Mouse (Mus musculus) macrophage (primary cell): ENCODE data around the gene Rfx3. TPM values are rescaled to one million over a fixed set of nuclear protein-coding genes. Genes with fewer than 3 reads are reported as not detected.

Source experiments
- H3K27ac ChIP-seq: fragments of 350-480 bp; formaldehyde crosslinking; 2 replicates; pipeline ENCODE4 v1.9.0; 2021
- H3K36me3 ChIP-seq: fragments of 350-480 bp; formaldehyde crosslinking; 2 replicates; pipeline ENCODE4 v1.9.0; 2021; ENCODE audit errors: inconsistent target
- H3K4me3 ChIP-seq: fragments of 350-480 bp; formaldehyde crosslinking; 2 replicates; pipeline ENCODE4 v1.9.0; 2021; ENCODE audit errors: inconsistent target
- H3K79me2 ChIP-seq: fragments of 350-480 bp; formaldehyde crosslinking; 2 replicates; pipeline ENCODE4 v1.9.0; 2021; ENCODE audit errors: inconsistent target
- WGBS: methylation state at CpG from one replicate; pipeline ENCODE4 v1.1.7; 2026; ENCODE audit warnings: inconsistent platforms; ENCODE audit not compliant: missing documents; 5-methylcytosine and 5-hydroxymethylcytosine counted together
- polyA plus RNA-seq: library from polyadenylated mRNA; stranded (reverse); fragments of 250-400 nt; gene quantifications from 3 replicates; pipeline ENCODE4 v1.2.4, GENCODE M21; 2018; ENCODE audit warnings: inconsistent platforms

Gene Rfx3
- polyA plus RNA-seq, 1 experiment from 2014 or later: 0.30 TPM

DNA sequence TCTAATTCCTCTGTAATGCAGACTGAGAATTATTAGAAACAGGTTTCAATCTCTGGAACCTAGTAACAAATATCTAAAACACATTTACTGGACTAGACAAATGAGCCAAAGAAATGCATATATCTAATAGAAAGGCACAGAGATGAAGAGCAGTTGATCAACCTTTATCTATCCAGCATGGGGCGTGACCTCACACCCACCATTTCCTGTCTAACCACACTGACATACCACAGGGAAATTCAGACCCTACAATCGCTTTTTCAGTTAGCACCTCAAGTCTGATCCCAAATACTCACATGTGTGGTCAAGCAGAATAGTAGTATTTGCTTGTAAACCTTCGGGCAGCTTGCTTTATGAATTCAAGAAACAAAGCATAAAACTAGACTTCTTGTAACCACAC lies 43.4 kb downstream of the Rfx3 start:
- no peaks in the 10 kb centered on the region for H3K79me2 ChIP-seq
- WGBS: 46% methylated on average over 3 of the region's 3 CpGs

DNA sequence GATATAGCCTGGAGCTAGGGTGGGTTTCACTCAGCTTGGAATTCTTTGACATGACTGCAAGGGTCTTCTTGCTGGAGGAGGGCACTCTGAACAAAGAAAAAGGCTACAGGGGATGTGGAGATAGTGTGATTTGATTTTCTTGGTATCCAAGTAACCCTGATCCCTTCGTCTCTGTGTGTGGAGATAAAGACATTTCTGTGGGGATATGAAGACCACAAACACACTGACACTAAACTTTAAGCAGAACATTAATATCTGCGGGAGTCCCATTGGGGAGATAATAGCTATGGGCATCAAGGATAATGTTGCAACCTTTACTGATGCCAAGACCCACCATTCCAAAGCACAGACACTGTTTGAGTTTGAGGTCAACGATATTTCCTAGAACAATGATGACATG lies 49.7 kb downstream of the Rfx3 start:
- Histone ChIP-seq H3K4me3 (no peak overlapping the region), H3K79me2 (no peaks in the 10 kb centered on the region), H3K27ac (no peak overlapping the region), H3K36me3 (no peaks in the 10 kb centered on the region)
- 90% methylated on average over 3 of the region's 3 CpGs for WGBS

More for the DNA sequence above, 43.4 kb downstream of the Rfx3 start:
- Histone ChIP-seq H3K4me3 (no peak overlapping the region), H3K36me3 (no peaks in the 10 kb centered on the region), H3K27ac (no peak overlapping the region)

DNA sequence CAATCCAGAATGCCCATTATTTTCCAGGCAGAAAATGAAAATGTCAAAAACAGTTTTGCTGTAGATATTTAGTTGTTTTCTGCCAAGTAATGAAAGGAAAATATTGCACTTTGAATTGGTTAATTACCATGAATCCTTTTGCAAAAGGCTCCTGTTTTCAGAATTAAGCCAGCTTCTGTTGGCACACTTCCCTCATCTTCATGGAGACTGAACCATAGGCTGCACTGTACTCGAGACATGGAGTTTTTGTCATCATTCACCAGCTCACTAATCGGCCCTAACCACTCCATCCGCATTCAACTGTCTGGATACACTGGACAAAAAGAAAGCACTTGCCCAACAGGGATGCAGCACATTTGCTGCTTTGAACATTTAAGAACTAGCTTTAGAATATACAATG lies 75.5 kb downstream of the Rfx3 start:
- Histone ChIP-seq H3K79me2 (no peaks in the 10 kb centered on the region), H3K36me3 (no peaks in the 10 kb centered on the region), H3K27ac (no peak overlapping the region), H3K4me3 (no peak overlapping the region)
- 82% methylated on average over 3 of the region's 3 CpGs for WGBS

DNA sequence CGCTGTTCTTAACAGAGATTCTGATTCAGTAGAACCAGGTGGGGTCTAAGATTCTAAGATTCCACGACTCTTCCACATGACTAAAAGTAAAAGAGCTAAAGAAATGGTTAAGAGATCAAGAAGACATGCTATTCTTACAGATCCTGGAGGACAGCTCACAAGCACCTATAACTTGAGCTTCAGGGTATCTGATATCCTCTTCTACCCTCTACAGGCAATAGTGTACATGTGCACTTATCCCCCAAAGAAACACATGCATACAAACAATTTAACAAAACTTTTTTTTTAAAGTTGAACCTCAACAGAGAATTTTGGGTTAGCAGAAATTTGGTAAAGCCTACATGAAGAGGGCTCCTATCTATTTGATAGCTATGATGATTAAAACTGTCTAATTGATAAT lies 79.8 kb downstream of the Rfx3 start:
- WGBS: 93% methylated on average over 2 of the region's 2 CpGs
- no peaks in the 10 kb centered on the region for H3K36me3 ChIP-seq
- H3K4me3 ChIP-seq: no peak overlapping the region
- H3K79me2 ChIP-seq: no peaks in the 10 kb centered on the region
- H3K27ac ChIP-seq: no peak overlapping the region

DNA sequence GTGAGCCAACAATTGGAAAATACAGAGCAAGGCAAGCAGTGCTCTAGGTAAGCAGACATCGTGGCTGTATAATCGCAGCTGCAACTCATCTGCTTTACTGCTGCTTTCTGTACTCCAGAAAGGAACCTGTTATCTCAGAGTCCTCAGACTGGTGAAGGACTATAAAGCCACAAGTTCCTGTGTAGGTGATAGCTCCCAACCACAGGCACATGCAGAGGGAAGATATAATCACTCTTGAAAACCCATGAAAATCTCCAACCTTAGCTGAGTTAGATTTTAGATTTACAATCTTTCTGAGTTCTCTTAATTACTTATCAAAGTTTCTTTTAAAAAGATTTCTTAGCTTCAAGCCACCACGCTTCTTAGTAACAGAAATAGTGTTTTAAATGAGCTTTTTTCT lies 84.6 kb downstream of the Rfx3 start:
- WGBS: 21% methylated on average over 3 of the region's 3 CpGs
- H3K36me3 ChIP-seq: no peaks in the 10 kb centered on the region

DNA sequence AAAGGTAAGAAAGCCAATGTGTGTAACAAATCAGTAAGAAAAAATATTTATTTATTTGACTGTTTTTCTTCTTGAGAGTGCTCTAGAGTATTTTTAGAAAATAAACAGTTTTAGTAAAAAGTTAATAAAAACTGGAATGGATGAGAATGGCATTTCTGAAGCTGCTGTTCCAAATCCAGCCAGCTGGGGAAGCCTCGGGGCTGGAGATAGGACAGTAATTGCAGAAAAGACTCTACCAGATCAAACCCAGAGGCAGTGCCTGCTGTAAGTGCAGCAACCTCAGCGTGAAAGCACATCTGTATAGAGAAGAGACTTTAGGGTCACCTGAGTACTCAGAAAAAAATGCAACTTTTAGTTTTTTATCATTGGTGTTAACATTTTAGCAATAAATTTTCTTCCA lies 91.9 kb downstream of the Rfx3 start:
- WGBS: 72% methylated on average over 2 of the region's 2 CpGs
- H3K27ac ChIP-seq: no peak overlapping the region
- no peaks in the 10 kb centered on the region for H3K36me3 ChIP-seq
- no peaks in the 10 kb centered on the region for H3K79me2 ChIP-seq
- no peak overlapping the region for H3K4me3 ChIP-seq

More for the DNA sequence above, 84.6 kb downstream of the Rfx3 start:
- no peaks in the 10 kb centered on the region for H3K79me2 ChIP-seq
- H3K4me3 ChIP-seq: no peak overlapping the region
- no peak overlapping the region for H3K27ac ChIP-seq

DNA sequence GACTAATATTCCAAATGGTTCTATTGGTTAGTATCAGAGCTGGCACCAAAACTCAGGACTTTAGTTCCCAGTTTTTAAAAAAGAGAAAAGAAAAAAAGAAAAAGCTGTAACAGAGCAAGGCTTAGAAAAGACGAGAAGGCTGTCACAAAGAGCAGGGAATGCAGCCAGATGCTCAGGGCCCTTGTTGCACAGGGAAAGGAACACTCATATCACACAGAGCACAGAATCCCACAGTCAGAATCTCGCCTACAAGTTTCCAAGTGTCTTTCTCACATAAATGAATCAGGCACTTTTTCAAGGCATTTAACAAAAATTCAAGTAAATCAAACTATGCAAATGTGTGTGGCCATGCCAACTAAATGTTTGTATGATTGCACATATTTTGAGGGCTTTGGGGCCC lies 94.5 kb downstream of the Rfx3 start:
- no peak overlapping the region for H3K27ac ChIP-seq
- 85% methylated on average over 2 of the region's 2 CpGs for WGBS
- H3K4me3 ChIP-seq: no peak overlapping the region
- H3K79me2 ChIP-seq: no peaks in the 10 kb centered on the region
- no peaks in the 10 kb centered on the region for H3K36me3 ChIP-seq

DNA sequence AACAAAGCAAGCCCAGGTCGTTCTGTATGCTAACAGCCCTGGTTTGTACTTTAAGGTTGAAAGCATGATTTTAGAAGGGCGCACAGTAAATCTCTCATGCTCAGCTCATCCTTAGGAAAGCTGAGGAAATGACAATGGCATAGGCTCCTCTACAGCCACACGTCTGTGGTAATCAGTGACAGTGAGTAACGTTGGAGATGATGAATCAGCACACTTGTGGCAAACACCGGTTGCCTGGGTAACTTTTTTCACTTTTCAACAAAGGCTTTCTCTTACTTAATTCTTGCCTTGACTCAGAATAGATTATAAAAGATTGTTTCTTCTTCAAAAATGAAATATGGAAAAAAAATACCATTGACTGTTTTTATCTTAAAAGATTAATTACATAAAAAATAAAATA lies 104.0 kb downstream of the Rfx3 start:
- no peak overlapping the region for H3K4me3 ChIP-seq
- H3K27ac ChIP-seq: no peak overlapping the region
- H3K36me3 ChIP-seq: no peaks in the 10 kb centered on the region
- 13% methylated on average over 5 of the region's 5 CpGs for WGBS
- no peaks in the 10 kb centered on the region for H3K79me2 ChIP-seq

DNA sequence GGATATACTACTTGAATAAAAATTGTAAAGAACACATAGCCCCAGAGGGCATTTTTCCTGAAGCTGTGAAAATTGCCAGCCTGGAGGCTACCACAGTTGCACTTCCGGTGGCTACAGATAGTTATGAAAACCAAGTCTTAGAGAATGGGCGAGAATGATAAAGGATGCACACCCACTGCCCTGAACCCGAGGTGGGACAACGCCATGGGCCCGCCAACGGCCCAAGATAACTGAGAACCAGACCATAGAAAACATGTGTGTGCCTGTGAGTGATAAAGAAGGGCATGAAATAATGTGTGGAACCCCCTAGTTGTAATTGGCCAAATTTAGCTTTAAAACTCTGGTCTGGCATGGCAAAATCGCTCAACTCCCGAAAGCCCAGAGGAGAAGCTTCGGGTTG lies 105.0 kb downstream of the Rfx3 start:
- H3K27ac ChIP-seq: no peak overlapping the region
- no peak overlapping the region for H3K4me3 ChIP-seq
- no peaks in the 10 kb centered on the region for H3K79me2 ChIP-seq
- WGBS: 95% methylated on average over 9 of the region's 9 CpGs
- H3K36me3 ChIP-seq: no peaks in the 10 kb centered on the region

DNA sequence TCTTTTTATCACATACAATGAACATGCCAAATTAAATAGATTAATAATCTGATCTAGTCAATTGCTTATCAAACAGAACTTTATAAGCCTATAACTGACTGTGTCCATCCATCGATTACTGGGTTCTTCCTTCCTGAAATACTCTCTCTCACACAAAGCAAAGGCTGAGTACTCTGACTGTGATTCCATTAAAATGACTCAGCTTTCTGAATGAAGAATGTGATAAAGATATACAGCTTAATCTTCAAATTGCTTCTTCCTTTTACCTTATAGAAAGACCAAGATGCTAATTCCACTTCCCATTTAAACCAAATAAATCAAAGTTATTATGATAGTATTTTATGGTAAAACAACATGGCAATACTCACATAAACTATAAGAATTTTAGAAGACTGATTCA lies 105.8 kb downstream of the Rfx3 start:
- no peak overlapping the region for H3K4me3 ChIP-seq
- WGBS: 70% methylated on average over 1 of the region's 1 CpGs
- H3K27ac ChIP-seq: no peak overlapping the region
- H3K36me3 ChIP-seq: no peaks in the 10 kb centered on the region
- no peaks in the 10 kb centered on the region for H3K79me2 ChIP-seq

DNA sequence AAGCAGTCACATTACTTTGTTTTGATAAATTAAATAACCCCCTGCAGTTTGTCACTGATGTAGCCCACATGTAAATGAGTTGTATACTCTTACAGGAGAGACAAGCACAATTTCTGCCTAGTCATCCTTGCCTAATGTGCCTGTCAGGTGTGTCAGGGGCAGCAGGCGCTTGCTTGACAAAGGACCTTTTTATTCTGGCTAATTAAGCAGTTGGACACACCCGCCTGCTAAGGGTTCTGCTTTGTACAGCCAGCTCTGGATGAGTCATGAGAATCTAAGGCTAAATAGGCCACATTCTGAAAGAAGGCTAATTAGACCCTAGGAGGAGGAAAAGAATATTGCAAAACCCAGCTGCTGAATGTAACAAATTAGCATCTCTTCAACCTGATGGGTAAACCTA lies 106.3 kb downstream of the Rfx3 start:
- Histone ChIP-seq H3K4me3 (no peak overlapping the region), H3K79me2 (no peaks in the 10 kb centered on the region), H3K36me3 (no peaks in the 10 kb centered on the region), H3K27ac (no peak overlapping the region)
- 59% methylated on average over 2 of the region's 2 CpGs for WGBS

DNA sequence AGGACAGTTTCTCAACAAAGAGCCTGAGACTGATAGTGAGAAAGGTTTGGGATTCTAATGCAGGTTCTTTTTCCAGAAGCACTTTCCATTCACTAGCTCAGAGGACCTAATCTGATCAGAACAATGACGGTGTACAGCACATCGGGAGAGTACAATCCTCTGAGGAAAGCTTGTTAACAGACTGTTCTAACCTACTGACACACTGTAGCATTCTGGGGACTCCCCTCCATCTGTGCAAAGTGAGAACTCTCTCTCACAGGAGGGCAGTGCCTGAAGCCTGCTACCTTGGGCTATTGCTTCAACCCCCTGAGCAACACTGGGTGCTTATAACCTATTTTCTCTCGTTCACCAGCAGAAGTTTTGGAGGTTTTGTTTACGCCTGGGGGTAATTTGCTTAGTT lies 106.8 kb downstream of the Rfx3 start:
- H3K36me3 ChIP-seq: no peaks in the 10 kb centered on the region
- 97% methylated on average over 4 of the region's 4 CpGs for WGBS
- no peak overlapping the region for H3K4me3 ChIP-seq
- H3K79me2 ChIP-seq: no peaks in the 10 kb centered on the region
- no peak overlapping the region for H3K27ac ChIP-seq

DNA sequence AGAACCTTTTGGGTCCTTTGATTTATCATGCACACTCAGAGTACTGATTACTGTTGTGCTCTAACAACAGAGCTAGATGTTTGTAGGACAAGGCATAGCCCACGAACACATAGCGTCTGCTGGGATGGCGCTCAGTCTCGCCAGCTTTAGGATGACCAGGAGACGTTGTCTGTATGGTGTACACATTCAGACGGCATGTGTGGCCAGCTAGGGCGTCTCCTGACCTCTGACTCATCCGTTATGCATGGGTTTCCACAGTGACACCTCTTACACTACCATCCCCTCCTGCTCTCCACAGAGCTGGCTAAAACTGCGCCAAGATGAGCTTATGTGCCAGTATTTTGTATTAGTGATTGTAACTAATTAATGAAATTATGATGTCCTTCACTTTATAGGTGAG lies 108.4 kb downstream of the Rfx3 start:
- WGBS: 92% methylated on average over 9 of the region's 9 CpGs
- Histone ChIP-seq H3K4me3 (no peak overlapping the region), H3K36me3 (no peaks in the 10 kb centered on the region), H3K79me2 (no peaks in the 10 kb centered on the region), H3K27ac (no peak overlapping the region)

DNA sequence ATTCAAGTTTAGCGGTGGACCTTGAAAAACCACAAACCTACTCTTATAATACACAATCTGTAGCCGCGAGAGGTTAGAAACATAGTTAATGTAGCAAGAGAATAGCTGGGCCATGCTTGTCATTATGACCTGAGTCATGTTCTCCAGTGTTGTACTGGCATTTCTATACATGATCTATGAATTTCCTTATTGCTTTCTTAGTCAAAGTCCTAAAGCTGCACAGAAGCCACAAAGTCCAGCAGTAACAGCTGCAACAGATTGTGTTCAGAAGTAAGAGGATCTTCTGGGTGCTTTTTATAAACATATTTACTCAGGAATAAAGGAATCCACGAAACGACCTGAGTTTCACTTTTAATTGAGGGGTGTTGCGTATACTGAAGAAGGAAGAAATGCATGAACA lies 109.3 kb downstream of the Rfx3 start:
- no peak overlapping the region for H3K27ac ChIP-seq
- H3K4me3 ChIP-seq: no peak overlapping the region
- H3K79me2 ChIP-seq: no peaks in the 10 kb centered on the region
- H3K36me3 ChIP-seq: no peaks in the 10 kb centered on the region
- 83% methylated on average over 6 of the region's 6 CpGs for WGBS

DNA sequence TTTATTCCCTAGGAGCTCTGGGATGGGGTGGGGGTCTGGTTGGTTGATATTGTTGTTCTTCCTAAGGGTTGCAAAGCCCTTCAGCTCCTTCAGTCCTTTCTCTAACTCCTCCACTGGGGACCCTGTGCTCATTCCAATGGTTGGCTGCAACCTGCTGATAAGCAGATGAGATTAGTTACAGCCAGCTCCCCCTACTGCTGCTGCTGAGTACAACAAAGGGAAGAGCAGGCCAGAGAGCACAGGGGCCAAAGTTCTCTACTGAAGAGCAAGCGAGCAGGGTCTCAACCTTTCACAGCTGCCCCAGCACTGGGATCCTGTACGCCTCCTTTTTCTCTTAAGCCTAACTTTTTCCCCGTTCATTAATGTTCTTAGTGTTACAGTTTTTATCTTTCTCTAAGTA lies 126.4 kb downstream of the Rfx3 start:
- Histone ChIP-seq H3K27ac (no peak overlapping the region), H3K79me2 (no peaks in the 10 kb centered on the region), H3K4me3 (no peak overlapping the region), H3K36me3 (no peaks in the 10 kb centered on the region)
- 93% methylated on average over 3 of the region's 3 CpGs for WGBS

DNA sequence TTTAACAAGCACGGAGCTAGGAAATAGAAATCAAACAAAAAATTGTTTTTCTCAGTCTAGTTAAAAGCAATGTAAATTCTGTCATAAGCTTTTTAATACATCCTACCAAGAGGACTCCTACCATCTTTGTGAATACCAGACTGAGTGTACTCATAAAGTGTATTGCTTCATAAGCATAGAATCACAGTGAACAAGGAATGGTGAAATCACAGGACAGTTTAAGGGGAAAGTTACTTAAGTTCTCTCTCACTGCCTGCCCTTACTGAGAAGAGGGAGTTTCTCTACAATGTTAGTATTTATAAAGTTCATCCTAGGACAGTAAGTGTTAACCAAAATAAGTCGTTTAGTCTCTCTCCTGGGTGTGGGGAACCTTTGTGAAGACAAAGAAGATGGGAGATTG lies 133.5 kb downstream of the Rfx3 start:
- H3K4me3 ChIP-seq: no peak overlapping the region
- H3K36me3 ChIP-seq: no peaks in the 10 kb centered on the region
- WGBS: 93% methylated on average over 2 of the region's 2 CpGs
- no peak overlapping the region for H3K27ac ChIP-seq
- H3K79me2 ChIP-seq: no peaks in the 10 kb centered on the region
